Mouse (Mus musculus) ES-E14 (cell line): ENCODE measurements around the gene 1300017J02Rik.

Source experiments
- CHD2 ChIP-seq: IDR thresholded peaks from 2 replicates; pipeline ENCODE4 v1.6.1; 2014; ENCODE audit warnings: mild to moderate bottlenecking, low read depth, low read length, inconsistent platforms
- MAFK ChIP-seq: IDR thresholded peaks from 2 replicates; pipeline ENCODE4 v1.6.1; 2014; ENCODE audit warnings: mild to moderate bottlenecking, low read depth, low read length, inconsistent platforms; ENCODE audit not compliant: insufficient read depth
- ZNF384 ChIP-seq: IDR thresholded peaks from 2 replicates; pipeline ENCODE4 v1.6.1; 2012; ENCODE audit warnings: low read depth, low read length, inconsistent platforms

- TF ChIP-seq MAFK (no peak), ZNF384 (no peak), CHD2 (no peak)
These were observed 16.9 kb downstream of the 1300017J02Rik start for GRCm38 (mm10) chr9:103287840-103288488.
